Mouse (Mus musculus) limb, embryonic 11.5 days (tissue): ENCODE measurements around the gene Lad1. TPM values are rescaled to one million over a fixed set of nuclear protein-coding genes. Genes with fewer than 3 reads are reported as not detected.

ENCODE experiments used
- ATAC-seq: fragments of 200-750 bp; cut with Nextera tagmentation; 2 replicates; pipeline ENCODE4 v1.8.0; 2017; ENCODE audit warnings: low read depth; ENCODE audit not compliant: insufficient number of reproducible peaks, low FRiP score, low TSS enrichment
- DNase-seq: peaks from one replicate; pipeline ENCODE4 v3.0.0-alpha.2; 2015; ENCODE audit warnings: low spot score
- H3K27ac ChIP-seq: fragments of 300-500 bp; sonication (generic); replicated peaks from 2 replicates; pipeline ENCODE4 v1.5.1; 2014; ENCODE audit warnings: low read depth, mild to moderate bottlenecking, low read length
- H3K27me3 ChIP-seq: fragments of 300-500 bp; sonication (generic); 2 replicates; pipeline ENCODE4 v1.6.1; 2014; ENCODE audit warnings: mild to moderate bottlenecking, low read length, mixed read lengths; ENCODE audit not compliant: control insufficient read depth, insufficient read depth
- H3K36me3 ChIP-seq: fragments of 300-500 bp; sonication (generic); 2 replicates; pipeline ENCODE4 v1.6.1; 2014; ENCODE audit warnings: mild to moderate bottlenecking, low read length, moderate library complexity, mixed read lengths; ENCODE audit not compliant: control insufficient read depth, insufficient read depth
- H3K4me1 ChIP-seq: fragments of 300-500 bp; sonication (generic); 2 replicates; pipeline ENCODE4 v1.6.1; 2014; ENCODE audit warnings: low read length, mixed read lengths; ENCODE audit not compliant: control insufficient read depth, insufficient read depth
- H3K4me2 ChIP-seq: fragments of 300-500 bp; sonication (generic); 2 replicates; pipeline ENCODE4 v1.6.1; 2014; ENCODE audit warnings: low read depth, mild to moderate bottlenecking, moderate library complexity; ENCODE audit not compliant: severe bottlenecking
- H3K4me3 ChIP-seq: fragments of 300-500 bp; sonication (generic); 2 replicates; pipeline ENCODE4 v1.5.1; 2014; ENCODE audit warnings: low read depth, low read length
- H3K9ac ChIP-seq: fragments of 300-500 bp; sonication (generic); 2 replicates; pipeline ENCODE4 v1.6.1; 2014; ENCODE audit warnings: mild to moderate bottlenecking, low read length
- H3K9me3 ChIP-seq: fragments of 300-500 bp; sonication (generic); 2 replicates; pipeline ENCODE4 v1.6.1; 2016; ENCODE audit warnings: low read length; ENCODE audit not compliant: control insufficient read depth
- WGBS: fragments of 180-500 bp; shearing (Covaris S2); extraction: QIAGEN DNeasy Blood & Tissue Kit; methylation state at CpG from one replicate; pipeline ENCODE4 v1.1.7; 2014; 5-methylcytosine and 5-hydroxymethylcytosine counted together
- polyA plus RNA-seq: library from polyadenylated mRNA; unstranded; fragments of >200 nt; fragmentation: Nextera tagmentation; extraction: Ambion mirVana; gene quantifications from 2 replicates; pipeline ENCODE4 v1.2.1, GENCODE M21; 2014

Lad1 gene
- polyA plus RNA-seq, 1 experiment from 2014 or later, result 4.5 TPM

DNA sequence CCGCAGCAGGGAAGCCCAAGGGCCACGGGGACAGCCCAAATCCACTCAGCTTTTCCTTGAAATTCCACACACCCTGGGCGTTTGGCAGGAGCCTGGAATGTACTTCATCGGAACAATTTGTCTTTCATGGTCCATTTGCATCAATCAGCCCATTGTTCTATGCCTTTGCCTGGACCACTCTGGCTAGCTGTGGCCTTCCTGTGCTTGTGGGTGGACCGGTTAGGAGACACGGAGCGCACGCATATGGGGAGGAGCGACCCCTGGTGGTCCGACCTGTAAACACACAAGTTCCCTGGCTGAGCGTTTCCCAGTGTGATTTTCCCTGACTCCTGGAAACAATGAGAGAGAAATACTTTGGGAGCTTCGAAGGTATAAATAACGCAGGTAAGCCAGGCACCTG lies 37.2 kb upstream of the Lad1 start:
- Histone ChIP-seq H3K4me2 (no peak overlapping the region), H3K36me3 (no peaks in the 10 kb centered on the region), H3K27ac (no peak overlapping the region), H3K9ac (no peak overlapping the region), H3K9me3 (no peaks in the 10 kb centered on the region), H3K4me1 (peaks cover 8% of the 10 kb centered on the region), H3K4me3 (no peak overlapping the region), H3K27me3 (no peaks in the 10 kb centered on the region)
- peak; percentile 89 for DNase-seq
- 17% methylated on average over 13 of the region's 13 CpGs for WGBS
- ATAC-seq, result no peak

DNA sequence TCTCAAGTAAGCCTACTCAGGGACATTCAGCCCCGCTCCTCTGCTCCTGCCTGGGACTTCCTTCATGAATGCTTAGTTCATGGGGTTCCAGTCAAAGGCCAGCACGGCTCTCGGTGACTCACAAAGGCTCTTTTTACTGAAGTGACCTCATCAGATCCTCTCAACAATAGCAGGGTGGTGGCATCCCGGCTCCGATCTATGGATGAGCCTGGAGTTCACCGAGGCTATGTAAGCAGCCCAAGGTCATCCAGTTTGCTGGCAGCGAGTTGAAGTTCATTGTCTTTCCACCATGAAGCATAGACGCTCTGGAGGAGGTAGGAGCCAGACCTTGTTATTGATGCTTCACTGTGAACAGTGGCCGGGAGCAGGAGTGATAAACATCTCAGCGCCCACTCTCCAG lies 35.6 kb upstream of the Lad1 start:
- H3K4me1 ChIP-seq, result peaks cover 8% of the 10 kb centered on the region
- no peaks in the 10 kb centered on the region for H3K27me3 ChIP-seq
- H3K27ac ChIP-seq, result no peak overlapping the region
- H3K9ac ChIP-seq, result no peak overlapping the region
- 79% methylated on average over 10 of the region's 10 CpGs for WGBS
- H3K9me3 ChIP-seq, result no peaks in the 10 kb centered on the region
- no peak overlapping the region for H3K4me3 ChIP-seq
- ATAC-seq, result no peak
- no peaks in the 10 kb centered on the region for H3K36me3 ChIP-seq
- DNase-seq, result no peak
- H3K4me2 ChIP-seq, result no peak overlapping the region

DNA sequence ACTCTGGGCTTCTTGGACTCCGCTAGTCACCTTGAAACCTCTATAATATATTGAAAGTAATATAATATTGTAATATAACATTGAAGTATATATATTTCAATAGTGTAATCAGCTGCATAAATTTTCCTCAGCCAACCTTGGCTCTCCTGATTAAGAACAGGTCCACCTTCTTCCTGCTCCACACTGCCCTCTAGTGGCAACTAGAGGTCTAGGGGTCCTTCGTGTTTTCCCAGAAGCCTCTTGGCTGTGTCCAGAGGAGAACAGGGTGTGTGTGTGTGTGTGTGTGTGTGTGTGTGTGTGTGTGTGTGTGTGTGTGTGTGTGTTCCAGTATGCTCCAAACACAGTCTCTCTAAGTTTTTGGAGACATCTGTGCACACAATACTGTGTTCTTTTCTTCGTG lies 30.6 kb upstream of the Lad1 start:
- no peak for ATAC-seq
- Histone ChIP-seq H3K27me3 (no peaks in the 10 kb centered on the region), H3K4me3 (no peak overlapping the region), H3K4me1 (no peaks in the 10 kb centered on the region), H3K9me3 (no peaks in the 10 kb centered on the region), H3K36me3 (no peaks in the 10 kb centered on the region), H3K9ac (no peak overlapping the region), H3K27ac (no peak overlapping the region), H3K4me2 (no peak overlapping the region)
- peak; percentile 90 for DNase-seq
- 62% methylated on average over 3 of the region's 3 CpGs for WGBS

DNA sequence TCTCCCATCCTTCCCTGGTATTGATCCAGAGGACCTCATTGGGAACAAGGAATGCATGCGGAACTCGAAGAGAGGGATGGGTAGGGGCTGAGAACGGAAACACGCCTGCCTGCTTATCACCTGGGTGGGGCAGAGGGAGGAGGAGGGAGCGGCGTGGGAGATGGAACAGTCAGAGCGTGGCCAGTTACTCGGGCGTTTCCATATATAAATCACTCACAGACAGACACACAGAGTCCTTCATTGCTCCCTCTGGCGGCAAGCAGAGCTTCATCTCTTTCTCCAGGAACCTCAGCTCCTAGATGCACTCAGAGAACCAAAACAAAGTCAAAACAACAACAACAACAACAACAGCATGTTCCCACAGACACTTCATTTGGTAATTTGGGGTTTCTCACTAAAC lies 29.7 kb upstream of the Lad1 start:
- H3K9me3 ChIP-seq, result no peaks in the 10 kb centered on the region
- H3K9ac ChIP-seq, result no peak overlapping the region
- 27% methylated on average over 10 of the region's 10 CpGs for WGBS
- ATAC-seq, result no peak
- peaks cover 3% of the 10 kb centered on the region; the same call in 1 of the 2 replicates for H3K4me1 ChIP-seq
- no peak overlapping the region for H3K4me2 ChIP-seq
- no peak for DNase-seq
- no peak overlapping the region for H3K27ac ChIP-seq
- H3K27me3 ChIP-seq, result no peaks in the 10 kb centered on the region
- no peak overlapping the region for H3K4me3 ChIP-seq
- no peaks in the 10 kb centered on the region for H3K36me3 ChIP-seq

DNA sequence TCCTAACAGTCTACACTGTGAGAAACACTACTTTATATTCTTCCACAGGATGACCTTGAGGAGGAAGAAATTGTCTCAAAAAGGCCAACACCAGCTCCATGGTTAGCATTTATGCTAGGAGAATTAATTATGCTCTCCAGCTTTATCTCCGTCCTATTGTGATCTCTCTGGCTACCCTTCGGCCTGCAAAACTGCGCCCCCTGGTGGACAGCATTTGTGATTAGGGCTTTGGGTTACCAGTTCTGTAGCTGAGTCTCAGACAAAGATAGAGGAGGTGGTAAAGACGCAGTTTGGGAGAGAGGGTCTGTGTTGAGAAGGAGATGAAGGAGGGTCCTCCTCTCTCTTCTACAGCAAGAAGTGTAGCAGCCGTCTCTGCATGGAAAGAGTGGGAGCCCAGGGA lies 28.6 kb upstream of the Lad1 start:
- WGBS, result 13% methylated on average over 5 of the region's 5 CpGs
- H3K9ac ChIP-seq, result no peak overlapping the region
- H3K4me3 ChIP-seq, result no peak overlapping the region
- H3K36me3 ChIP-seq, result no peaks in the 10 kb centered on the region
- peaks cover 9% of the 10 kb centered on the region; the same call in 1 of the 2 replicates for H3K4me1 ChIP-seq
- DNase-seq (peak; percentile 84), ATAC-seq (no peak)
- H3K9me3 ChIP-seq, result no peaks in the 10 kb centered on the region
- no peaks in the 10 kb centered on the region for H3K27me3 ChIP-seq
- no peak overlapping the region for H3K27ac ChIP-seq
- H3K4me2 ChIP-seq, result no peak overlapping the region

DNA sequence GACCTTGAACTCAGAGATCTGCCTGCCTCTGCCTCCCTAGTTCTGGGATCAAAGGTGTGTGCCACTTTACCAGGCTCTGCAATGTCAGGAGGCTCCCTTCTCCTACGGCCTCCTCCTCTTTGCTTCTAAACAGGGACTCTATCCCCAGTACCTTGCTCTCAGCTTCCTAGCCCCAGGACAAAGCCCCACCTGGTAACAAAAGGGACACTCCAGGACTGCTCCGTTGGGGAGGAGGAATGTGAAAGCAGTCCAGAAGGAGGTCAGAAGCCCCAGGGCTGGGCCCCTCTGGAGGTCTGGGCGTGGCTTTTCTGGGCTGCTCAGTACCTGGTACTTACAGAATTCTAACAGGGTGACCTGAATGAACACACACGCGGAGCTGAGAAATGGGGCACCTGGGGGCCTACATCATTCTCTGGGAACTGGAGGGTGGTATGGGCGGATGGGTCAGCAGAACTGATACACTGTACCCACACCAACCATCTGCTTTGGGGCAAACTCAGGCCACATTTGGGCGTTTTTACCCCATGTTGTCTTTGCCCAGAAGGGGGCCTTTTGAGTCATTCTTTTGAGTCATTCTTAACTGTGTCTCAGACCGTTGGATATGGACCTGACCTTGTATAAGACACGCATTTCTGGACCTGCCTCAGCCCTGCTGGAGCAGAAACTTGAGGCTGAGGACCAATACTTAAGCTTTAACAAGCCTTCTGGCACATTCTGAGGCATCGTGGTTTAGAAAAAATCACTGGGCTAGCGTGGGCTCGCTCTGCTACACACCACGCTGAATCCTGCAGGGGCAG lies 26.1 kb upstream of the Lad1 start:
- H3K27ac ChIP-seq, result no peak overlapping the region
- H3K4me3 ChIP-seq, result no peak overlapping the region
- no peaks in the 10 kb centered on the region for H3K36me3 ChIP-seq
- H3K27me3 ChIP-seq, result no peaks in the 10 kb centered on the region
- H3K9ac ChIP-seq, result no peak overlapping the region
- no peak for ATAC-seq
- WGBS, result 75% methylated on average over 13 of the region's 13 CpGs
- no peak overlapping the region for H3K4me2 ChIP-seq
- H3K4me1 ChIP-seq, result peaks cover 9% of the 10 kb centered on the region; the same call in 1 of the 2 replicates
- DNase-seq, result no peak
- H3K9me3 ChIP-seq, result no peaks in the 10 kb centered on the region

DNA sequence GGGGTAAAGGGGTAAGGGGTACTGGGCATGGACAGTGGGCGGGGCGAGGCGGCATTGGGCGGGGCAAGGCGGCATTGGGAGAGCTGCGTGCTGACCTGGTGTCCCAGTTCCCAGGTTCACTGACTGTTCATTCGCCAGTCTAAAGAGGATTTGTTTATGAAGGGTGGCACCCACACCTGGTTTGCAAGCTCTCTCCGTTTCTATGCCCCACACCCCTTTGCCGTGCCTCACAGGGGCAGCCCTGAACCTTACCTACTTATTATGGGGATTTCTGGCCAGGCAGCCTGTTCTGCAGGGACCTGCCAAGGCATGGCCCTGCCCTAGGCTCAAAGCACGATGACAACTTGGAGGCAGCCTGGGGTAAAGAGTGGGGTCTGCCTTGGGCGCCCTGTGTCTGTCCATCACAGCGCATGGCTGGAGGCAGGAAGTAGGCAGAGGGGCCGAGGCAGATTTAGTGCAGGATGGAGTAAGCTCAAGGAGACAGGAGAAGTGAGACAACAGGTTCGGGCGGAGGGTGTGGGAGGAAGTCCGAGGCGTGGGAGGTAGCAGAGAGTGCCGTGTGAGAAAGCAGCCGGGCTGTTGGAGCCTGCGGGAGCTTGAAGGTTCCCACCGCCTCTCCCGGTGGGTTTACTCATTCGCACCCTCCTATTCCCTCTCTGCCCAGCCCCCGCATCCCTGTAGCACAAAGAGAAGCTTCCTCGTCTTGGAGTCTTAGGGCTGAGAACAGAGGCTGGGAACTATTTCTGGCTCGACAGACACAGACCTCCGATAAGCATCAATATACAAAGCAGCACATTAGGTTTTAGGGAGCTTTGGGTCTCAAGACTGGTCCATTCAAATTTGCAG lies 24.8 kb upstream of the Lad1 start:
- H3K27me3 ChIP-seq, result no peaks in the 10 kb centered on the region
- whole genome bisulfite sequencing, result 7% methylated on average over 27 of the region's 27 CpGs
- DNase-seq, result peak; percentile 51

More for the DNA sequence above, 24.8 kb upstream of the Lad1 start:
- Histone ChIP-seq H3K9ac (peak overlapping the region; percentile 14; the same call in 1 of the 2 replicates), H3K4me2 (peak overlapping the region; percentile 42), H3K9me3 (no peaks in the 10 kb centered on the region), H3K36me3 (no peaks in the 10 kb centered on the region), H3K4me3 (peak overlapping the region; percentile 14; the same call in 1 of the 2 replicates), H3K27ac (no peak overlapping the region), H3K4me1 (peaks cover 9% of the 10 kb centered on the region; the same call in 1 of the 2 replicates)
- ATAC-seq, result peak; percentile 44; the same call in 1 of the 2 replicates
